Mouse (Mus musculus): ENCODE results near the gene Tmco4.

Tmco4 gene

GRCm38 (mm10) chr4:138972827-138973718 is at the start of gene Tmco4:
Gene Tmco4 (plus strand): TSS chr4:138972888.
- peak; percentile 80 to 84 for DNase-seq

DNA sequence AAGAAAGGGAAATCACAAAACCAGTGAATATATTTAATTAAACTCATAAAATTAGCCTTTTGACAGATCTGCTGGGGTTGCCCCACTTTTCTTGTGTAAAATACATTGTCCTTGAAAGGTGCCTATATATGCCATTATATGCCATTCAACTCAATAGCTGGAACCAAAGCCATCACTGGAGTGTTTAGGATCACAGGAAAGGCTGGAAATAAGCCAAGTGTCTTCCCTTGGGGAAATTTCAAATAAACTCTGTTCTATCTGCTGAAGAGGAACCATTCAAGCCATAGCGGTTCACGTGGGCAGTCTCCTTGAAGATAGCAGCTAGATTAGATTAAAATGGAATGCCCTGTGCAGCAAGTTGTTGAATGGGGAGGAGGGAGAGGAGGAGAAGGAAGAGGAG is 47.1 kb upstream of the Tmco4 start:
- no peak for DNase-seq

GRCm38 (mm10) chr4:138933862-138934261 is 38.8 kb upstream of the Tmco4 start:
- no peak for DNase-seq

- DNase-seq, result no peak
Observed at GRCm38 (mm10) chr4:138934456-138935145, 38.1 kb upstream of the Tmco4 start.

DNA sequence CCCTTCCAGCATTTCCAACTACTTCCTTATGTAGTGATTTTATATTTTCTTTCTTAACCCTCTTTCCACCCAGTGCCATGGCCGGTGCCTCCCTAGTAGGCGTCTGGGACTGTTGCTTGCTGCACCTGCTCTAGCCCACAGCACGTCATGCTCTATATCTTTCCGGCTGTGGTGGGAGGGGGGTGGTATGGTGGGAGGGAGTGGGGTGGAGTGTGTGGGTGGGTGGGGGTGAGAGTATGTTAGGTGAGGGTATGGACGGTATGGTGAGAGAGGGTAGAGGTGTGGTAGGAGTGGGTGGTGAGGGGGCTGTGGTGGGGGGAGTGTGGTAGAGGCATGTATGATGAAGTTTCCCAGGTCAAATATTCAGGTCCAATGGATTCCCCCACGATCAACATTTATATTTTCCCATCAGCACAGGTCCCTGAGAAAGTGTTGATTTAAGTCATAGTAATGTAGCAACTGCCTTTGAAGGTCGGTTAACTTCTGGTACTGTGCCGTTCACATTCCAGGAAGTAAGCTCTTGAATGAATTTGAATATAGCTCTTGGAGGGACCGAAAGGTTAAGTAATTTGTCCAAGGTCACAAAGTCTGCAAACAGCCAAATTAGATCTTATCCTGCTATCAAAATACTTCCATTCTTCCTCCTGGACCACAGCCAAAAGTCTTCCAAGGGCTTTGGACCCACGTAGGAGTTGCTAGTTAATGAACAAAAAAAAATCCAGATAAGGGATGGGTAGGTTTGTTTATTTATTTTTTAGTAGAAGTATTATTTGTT is 34.0 kb upstream of the Tmco4 start:
- DNase-seq, result peak in 1 of 2 experiments; percentile 76

DNA sequence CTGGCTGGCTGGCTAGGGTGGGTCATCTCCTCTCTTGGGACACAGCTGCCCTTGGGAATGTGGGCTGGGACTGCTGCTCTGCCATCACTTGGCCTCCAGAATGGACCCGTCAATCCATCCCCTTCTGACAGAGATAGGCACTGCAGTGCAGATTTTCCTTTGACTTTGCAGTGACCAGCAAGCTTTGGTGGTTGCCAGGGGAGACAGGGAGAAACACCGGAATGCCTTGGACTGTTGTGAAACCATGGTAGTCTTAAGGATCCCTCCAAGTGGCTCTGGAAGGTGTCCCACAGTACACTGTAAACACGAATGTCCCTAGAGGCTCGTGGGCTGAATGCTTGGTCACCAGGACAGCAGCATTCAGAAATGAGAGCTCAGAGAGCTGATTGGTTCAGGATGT is 33.2 kb upstream of the Tmco4 start:
- DNase-seq, result no peak

DNA sequence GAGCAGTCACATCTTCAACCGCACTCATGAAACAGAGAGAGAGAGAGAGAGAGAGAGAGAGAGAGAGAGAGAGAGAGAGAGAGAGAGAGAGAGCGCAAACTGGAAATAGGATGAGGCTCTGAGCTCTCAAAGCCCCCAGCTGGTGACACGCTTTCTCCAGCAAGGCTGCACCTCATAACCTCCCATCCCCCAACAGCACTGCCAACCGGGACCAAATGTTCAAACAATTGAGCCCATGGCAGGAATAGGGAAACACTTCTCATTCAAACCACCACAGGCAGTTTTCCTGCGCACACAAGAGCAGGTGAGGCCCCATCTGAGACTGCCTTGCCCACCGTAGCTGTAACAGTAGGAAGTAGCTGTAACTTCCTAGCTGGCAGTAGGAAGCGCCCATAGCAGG is 31.3 kb upstream of the Tmco4 start:
- no peak for DNase-seq

GRCm38 (mm10) chr4:138941966-138942365 is 30.7 kb upstream of the Tmco4 start:
- no peak for DNase-seq

GRCm38 (mm10) chr4:138943730-138944129 is 29.0 kb upstream of the Tmco4 start:
- peak; percentile 78 to 85 for DNase-seq

DNA sequence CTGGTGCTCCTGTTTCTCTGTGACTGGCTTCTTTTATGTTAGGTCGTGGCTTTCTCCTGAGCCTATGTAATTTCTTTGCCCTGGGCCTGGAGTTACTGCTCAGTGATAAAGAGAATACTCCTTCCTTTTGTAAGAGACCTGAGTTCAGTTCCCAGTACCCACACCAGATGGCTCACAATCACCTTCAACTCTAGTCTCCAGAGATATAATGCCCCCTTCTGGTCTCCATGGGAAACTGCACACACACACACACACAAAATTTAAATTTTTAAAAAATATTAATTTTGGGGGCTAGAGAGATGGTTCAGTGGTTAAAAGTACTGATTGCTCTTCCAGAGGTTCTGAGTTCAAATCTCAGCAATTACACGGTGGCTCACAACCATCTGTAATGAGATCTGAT is 24.4 kb upstream of the Tmco4 start:
- DNase-seq, result no peak

- no peak for DNase-seq
Observed at GRCm38 (mm10) chr4:138958612-138959011, 14.1 kb upstream of the Tmco4 start.

DNA sequence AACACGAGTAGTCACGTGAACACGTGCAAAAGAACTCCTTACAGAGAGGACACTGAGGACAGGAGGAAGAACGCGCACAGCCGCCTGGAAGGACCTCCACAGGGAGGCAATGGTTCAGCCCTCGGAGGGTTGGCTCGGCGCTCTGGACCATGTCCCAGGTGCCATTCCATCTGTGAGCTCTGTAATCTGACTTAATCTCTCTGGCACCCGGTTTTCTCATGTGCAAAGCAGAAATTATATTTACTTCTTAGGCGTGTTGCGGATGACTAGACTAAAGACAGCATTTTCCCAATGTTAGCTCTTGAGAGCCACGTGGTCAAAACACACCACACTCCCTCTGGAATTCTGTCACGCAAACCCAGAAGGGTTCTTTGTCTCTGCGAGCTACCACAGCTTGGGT is 13.6 kb upstream of the Tmco4 start:
- no peak for DNase-seq

DNA sequence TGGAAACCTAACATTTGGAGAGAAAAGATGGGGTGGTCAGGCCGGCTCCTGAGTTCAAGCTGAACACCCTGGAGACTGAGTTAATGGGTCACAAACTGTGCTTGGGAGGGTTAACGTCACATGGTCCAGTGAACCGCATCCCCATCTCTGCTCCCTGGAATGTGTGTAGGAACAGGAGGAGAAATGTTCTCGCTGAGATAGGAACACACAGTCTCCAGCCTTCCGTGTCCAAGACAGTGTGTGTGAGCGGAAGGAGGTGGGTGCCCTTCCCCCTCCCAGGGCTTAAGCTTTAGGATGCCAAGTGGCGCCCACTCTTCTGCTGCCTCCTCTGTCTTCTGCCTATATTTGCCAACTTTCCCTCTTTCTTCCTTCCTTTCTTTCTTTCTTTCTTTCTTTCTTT is 12.8 kb upstream of the Tmco4 start:
- peak in 1 of 2 experiments; percentile 74 for DNase-seq

GRCm38 (mm10) chr4:138962719-138963118 is 10.0 kb upstream of the Tmco4 start:
- no peak for DNase-seq

- DNase-seq, result no peak
Observed at GRCm38 (mm10) chr4:138965871-138966270, 6.8 kb upstream of the Tmco4 start.

DNA sequence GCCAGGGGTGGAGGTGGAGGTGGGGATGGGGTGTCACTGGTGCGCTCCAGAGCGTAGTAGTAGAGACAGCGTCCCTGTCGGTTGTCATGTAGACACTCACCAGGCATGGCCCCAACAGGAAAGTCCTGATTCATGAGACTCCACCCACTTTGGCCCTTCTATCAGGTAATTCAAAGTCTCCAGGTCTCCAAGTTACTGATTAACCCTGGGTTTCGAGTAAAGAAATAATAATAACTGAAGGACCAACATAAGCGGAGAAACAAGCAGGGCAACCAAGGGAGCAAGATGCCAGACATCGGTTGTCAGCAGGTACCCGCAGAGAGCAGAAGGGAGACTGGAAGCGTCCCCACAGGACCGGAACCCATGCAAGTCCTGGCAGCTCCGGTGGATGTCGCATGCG is 5.8 kb upstream of the Tmco4 start, which contains the start of gene Rnf186:
Rnf186 (plus strand) TSS at position 247 of the 400 bp plus-strand sequence.
- DNase-seq, result peak; percentile 84 to 92

DNA sequence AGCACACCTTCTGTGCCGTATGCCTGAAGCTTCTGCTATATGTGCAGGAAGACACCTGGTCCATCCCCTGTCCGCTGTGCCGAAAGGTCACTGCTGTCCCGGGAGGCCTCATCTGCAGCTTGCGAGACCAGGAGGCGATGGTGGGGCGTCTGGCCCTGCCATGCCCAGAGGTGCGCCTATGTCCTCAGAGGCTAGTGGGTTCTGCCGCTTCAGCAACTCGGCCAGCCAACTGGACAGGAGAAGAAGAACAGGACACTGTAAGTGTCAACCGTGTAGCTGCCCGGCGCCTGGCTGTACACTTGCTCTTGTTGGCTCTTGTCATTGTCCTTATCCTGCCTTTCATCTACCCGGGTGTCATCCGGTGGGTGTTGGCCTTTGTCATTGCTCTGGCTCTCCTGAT is 5.2 kb upstream of the Tmco4 start:
- DNase-seq, result peak in 1 of 2 experiments; percentile 47

GRCm38 (mm10) chr4:138968772-138969556 is 3.7 kb upstream of the Tmco4 start:
- peak; percentile 49 to 62 for DNase-seq

- peak; percentile 33 to 44 for DNase-seq
Observed at GRCm38 (mm10) chr4:138969736-138970135, 3.0 kb upstream of the Tmco4 start.

DNA sequence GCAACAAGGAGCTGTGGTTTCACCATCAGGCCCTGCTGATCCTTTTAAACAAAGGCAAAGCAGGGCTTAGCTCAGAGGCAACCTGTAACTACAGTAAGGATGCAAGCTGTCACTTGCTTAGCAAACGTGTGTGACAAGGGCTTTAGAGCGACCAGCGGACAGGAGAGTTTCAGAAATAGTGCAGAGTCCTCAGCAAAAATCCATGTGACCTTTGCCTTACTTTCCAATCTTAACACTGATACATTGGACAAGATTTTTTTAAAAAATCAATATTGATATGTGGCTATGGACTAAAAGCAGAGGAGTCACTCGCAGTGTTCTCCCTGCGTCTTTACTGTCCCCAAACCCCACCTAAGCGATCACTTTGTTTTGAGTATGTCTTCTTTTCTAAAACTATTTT is 1.3 kb upstream of the Tmco4 start:
- DNase-seq, result no peak

- peak; percentile 86 to 87 for DNase-seq
Observed at GRCm38 (mm10) chr4:138972139-138972826, 405 bp upstream of the Tmco4 start.

DNA sequence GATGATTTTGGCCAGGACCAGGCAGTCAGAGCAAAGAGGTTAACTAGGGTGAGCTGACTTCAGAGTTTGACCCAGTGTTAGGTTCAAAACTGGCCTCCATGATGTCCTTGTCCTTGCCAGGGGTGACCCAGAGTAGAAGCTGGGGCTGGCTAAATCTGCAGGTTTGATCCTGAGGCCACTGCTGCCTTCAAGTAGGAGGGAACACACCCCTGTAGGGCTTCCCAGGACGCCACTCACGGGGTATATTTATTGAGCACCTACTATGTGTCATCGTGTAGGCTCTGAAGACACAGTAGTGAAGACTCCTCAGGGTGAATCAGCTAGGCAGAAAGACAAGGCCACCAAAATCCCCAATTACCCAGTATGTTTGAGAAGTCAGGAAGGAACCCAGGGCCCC is 1.0 kb downstream of the Tmco4 start:
- no peak for DNase-seq

All from kidney, adult 8-10 months (tissue).